Mouse (Mus musculus): ENCODE measurements around the gene Grn.
"Not testable (repeated sequence)": the region's sequence is repeated elsewhere in the genome, so short reads cannot be mapped to it uniquely, and the experiment has no call there.

Gene Grn

GRCm38 (mm10) chr11:102400513-102401084 lies 29.5 kb upstream of the Grn start:
- no peak for DNase-seq (ENCODE audit: low read depth, low spot score)

- no peak for DNase-seq (ENCODE audit: low read depth, low spot score)
Measured at GRCm38 (mm10) chr11:102401898-102402500, 28.1 kb upstream of the Grn start.

GRCm38 (mm10) chr11:102403657-102404056 lies 26.5 kb upstream of the Grn start:
- DNase-seq (ENCODE audit: low read depth, low spot score): no peak

- no peak for DNase-seq (ENCODE audit: low read depth, low spot score)
Measured at GRCm38 (mm10) chr11:102404161-102405010, 25.7 kb upstream of the Grn start.

GRCm38 (mm10) chr11:102405544-102406285 lies 24.4 kb upstream of the Grn start:
- no peak for DNase-seq (ENCODE audit: low read depth, low spot score)

- no peak for DNase-seq (ENCODE audit: low read depth, low spot score)
Measured at GRCm38 (mm10) chr11:102406401-102406800, 23.7 kb upstream of the Grn start.

GRCm38 (mm10) chr11:102406900-102407833 lies 22.9 kb upstream of the Grn start:
- DNase-seq (ENCODE audit: low read depth, low spot score): peak; percentile 86

- no peak for DNase-seq (ENCODE audit: low read depth, low spot score)
Measured at GRCm38 (mm10) chr11:102407834-102408215, 22.3 kb upstream of the Grn start, which contains the start of gene Slc25a39. Gene Slc25a39, minus strand, starts transcription at chr11:102407946.

GRCm38 (mm10) chr11:102408344-102408876 lies 21.7 kb upstream of the Grn start:
- peak; percentile 100 for DNase-seq (ENCODE audit: low read depth, low spot score)

GRCm38 (mm10) chr11:102408888-102409794 lies 21.0 kb upstream of the Grn start:
- DNase-seq (ENCODE audit: low read depth, low spot score): no peak

GRCm38 (mm10) chr11:102409795-102410330 lies 20.3 kb upstream of the Grn start:
- no peak for DNase-seq (ENCODE audit: low read depth, low spot score)

GRCm38 (mm10) chr11:102410345-102410744 lies 19.8 kb upstream of the Grn start:
- DNase-seq (ENCODE audit: low read depth, low spot score): not testable (repeated sequence)

GRCm38 (mm10) chr11:102411061-102411460 lies 19.1 kb upstream of the Grn start:
- DNase-seq (ENCODE audit: low read depth, low spot score): no peak

GRCm38 (mm10) chr11:102411704-102412103 lies 18.4 kb upstream of the Grn start:
- peak; percentile 91 for DNase-seq (ENCODE audit: low read depth, low spot score)

GRCm38 (mm10) chr11:102413059-102413458 lies 17.1 kb upstream of the Grn start:
- DNase-seq (ENCODE audit: low read depth, low spot score): no peak

GRCm38 (mm10) chr11:102415034-102415802 lies 14.9 kb upstream of the Grn start:
- no peak for DNase-seq (ENCODE audit: low read depth, low spot score)

- no peak for DNase-seq (ENCODE audit: low read depth, low spot score)
Measured at GRCm38 (mm10) chr11:102417160-102417559, 13.0 kb upstream of the Grn start.

- no peak for DNase-seq (ENCODE audit: low read depth, low spot score)
Measured at GRCm38 (mm10) chr11:102418887-102419286, 11.2 kb upstream of the Grn start.

Data from R1 (cell line).